Mouse (Mus musculus): ENCODE results near the gene Armc7. TPM values are rescaled to one million over a fixed set of nuclear protein-coding genes. Genes with fewer than 3 reads are reported as not detected.
A peak's percentile ranks its signal among the peaks of the same experiment; 100 is the strongest.

Armc7 gene
- total RNA-seq (2015; ENCODE audit: low replicate concordance) (1.8 TPM in 1 of 2 replicates, not detected in the other), total RNA-seq (2017; ENCODE audit: low replicate concordance) (2.7 TPM in 2 replicates)

- ATAC-seq (replicated peaks; ENCODE audit: low FRiP score, poor library complexity, severe bottlenecking) = peak; percentile 91
These were observed at the start of gene Armc7 for GRCm38 (mm10) chr11:115475025-115475757. TSS of gene Armc7 (plus strand) at chr11:115475667.

GRCm38 (mm10) chr11:115425671-115426070 lies 49.8 kb upstream of the Armc7 start:
- ATAC-seq (replicated peaks; ENCODE audit: low FRiP score, poor library complexity, severe bottlenecking) = no peak

- peak; percentile 70 for ATAC-seq (replicated peaks; ENCODE audit: low FRiP score, poor library complexity, severe bottlenecking)
These were observed 47.8 kb upstream of the Armc7 start for GRCm38 (mm10) chr11:115427482-115428331.

GRCm38 (mm10) chr11:115429307-115429706 lies 46.2 kb upstream of the Armc7 start:
- ATAC-seq (replicated peaks; ENCODE audit: low FRiP score, poor library complexity, severe bottlenecking) = no peak

- no peak for ATAC-seq (replicated peaks; ENCODE audit: low FRiP score, poor library complexity, severe bottlenecking)
These were observed 44.9 kb upstream of the Armc7 start for GRCm38 (mm10) chr11:115430561-115430960.

GRCm38 (mm10) chr11:115432814-115433213 lies 42.7 kb upstream of the Armc7 start:
- ATAC-seq (replicated peaks; ENCODE audit: low FRiP score, poor library complexity, severe bottlenecking) = no peak

GRCm38 (mm10) chr11:115433342-115433741 lies 42.1 kb upstream of the Armc7 start:
- ATAC-seq (replicated peaks; ENCODE audit: low FRiP score, poor library complexity, severe bottlenecking) = no peak

GRCm38 (mm10) chr11:115435596-115436337 lies 39.7 kb upstream of the Armc7 start:
- no peak for ATAC-seq (replicated peaks; ENCODE audit: low FRiP score, poor library complexity, severe bottlenecking)

GRCm38 (mm10) chr11:115437571-115438122 lies 37.8 kb upstream of the Armc7 start:
- ATAC-seq (replicated peaks; ENCODE audit: low FRiP score, poor library complexity, severe bottlenecking) = no peak

- no peak for ATAC-seq (replicated peaks; ENCODE audit: low FRiP score, poor library complexity, severe bottlenecking)
These were observed 36.1 kb upstream of the Armc7 start for GRCm38 (mm10) chr11:115439326-115439725.

- no peak for ATAC-seq (replicated peaks; ENCODE audit: low FRiP score, poor library complexity, severe bottlenecking)
These were observed 35.4 kb upstream of the Armc7 start, which contains the start of gene Trim80 for GRCm38 (mm10) chr11:115439906-115440595. TSS of gene Trim80 (plus strand) at chr11:115440545.

GRCm38 (mm10) chr11:115441417-115441816 lies 34.0 kb upstream of the Armc7 start:
- ATAC-seq (replicated peaks; ENCODE audit: low FRiP score, poor library complexity, severe bottlenecking) = no peak

GRCm38 (mm10) chr11:115446906-115447305 lies 28.6 kb upstream of the Armc7 start:
- ATAC-seq (replicated peaks; ENCODE audit: low FRiP score, poor library complexity, severe bottlenecking) = no peak

GRCm38 (mm10) chr11:115447321-115447885 lies 28.1 kb upstream of the Armc7 start:
- no peak for ATAC-seq (replicated peaks; ENCODE audit: low FRiP score, poor library complexity, severe bottlenecking)

- no peak for ATAC-seq (replicated peaks; ENCODE audit: low FRiP score, poor library complexity, severe bottlenecking)
These were observed 27.4 kb upstream of the Armc7 start for GRCm38 (mm10) chr11:115448075-115448474.

- ATAC-seq (replicated peaks; ENCODE audit: low FRiP score, poor library complexity, severe bottlenecking) = no peak
These were observed 26.5 kb upstream of the Armc7 start for GRCm38 (mm10) chr11:115448998-115449397.

GRCm38 (mm10) chr11:115450176-115450575 lies 25.3 kb upstream of the Armc7 start:
- no peak for ATAC-seq (replicated peaks; ENCODE audit: low FRiP score, poor library complexity, severe bottlenecking)

GRCm38 (mm10) chr11:115451781-115452241 lies 23.7 kb upstream of the Armc7 start:
- no peak for ATAC-seq (replicated peaks; ENCODE audit: low FRiP score, poor library complexity, severe bottlenecking)

Data from erythroid progenitor cell, adult 5-6 weeks (primary cell).